Mouse (Mus musculus) lung, adult 2 months (tissue): ENCODE measurements around the gene Nup153.

Experiments
- CTCF ChIP-seq: fragments of 200-500 bp; IDR thresholded peaks from 2 replicates; pipeline ENCODE4 v1.5.1; 2011; ENCODE audit warnings: mild to moderate bottlenecking, low read length, control low read depth; ENCODE audit not compliant: insufficient read depth
- POLR2A ChIP-seq: fragments of 200-500 bp; IDR thresholded peaks from 2 replicates; pipeline ENCODE4 v1.6.1; 2011; ENCODE audit warnings: low read depth, mild to moderate bottlenecking, control low read depth, low read length, borderline replicate concordance; ENCODE audit errors: extremely low read depth

DNA sequence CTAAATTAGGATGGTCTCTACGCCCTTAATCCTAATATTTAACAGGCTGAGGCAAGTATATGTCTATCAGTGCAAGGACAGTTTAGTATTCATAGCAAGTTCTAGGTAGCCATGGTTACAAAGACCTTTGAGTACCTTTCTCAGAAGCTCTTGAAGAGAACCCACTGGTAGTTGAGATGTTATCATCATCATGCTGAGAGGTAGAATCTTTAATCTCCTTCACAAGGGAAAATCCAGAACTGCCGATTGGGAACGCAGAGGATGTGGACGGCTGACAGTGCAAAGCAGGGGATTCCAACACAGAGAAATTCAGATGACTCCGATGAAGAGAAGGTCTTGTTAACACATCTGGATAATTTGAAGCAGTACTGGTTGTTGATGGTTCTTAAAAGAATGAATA is 14.3 kb downstream of the Nup153 start:
- no peak for TF ChIP-seq CTCF
- TF ChIP-seq POLR2A: no peak
